Mouse (Mus musculus) ES-E14 (cell line): ENCODE measurements around the gene Kcns3. TPM values are rescaled to one million over a fixed set of nuclear protein-coding genes. Genes with fewer than 3 reads are reported as not detected.

Experiments used
- DNase-seq: peaks from one replicate; pipeline ENCODE4 v3.0.0-alpha.2; 2013; ENCODE audit warnings: low read depth, low spot score
- H3K27ac ChIP-seq: 2 replicates; pipeline ENCODE4 v1.5.1; 2012; ENCODE audit warnings: low read depth, mild to moderate bottlenecking, low read length, moderate library complexity, mixed read lengths; ENCODE audit not compliant: poor library complexity, insufficient read depth, severe bottlenecking
- H3K36me3 ChIP-seq: 2 replicates; pipeline ENCODE4 v1.6.1; 2012; ENCODE audit warnings: mild to moderate bottlenecking, low read length, moderate library complexity, mixed read lengths; ENCODE audit not compliant: control insufficient read depth, poor library complexity, insufficient read depth, severe bottlenecking
- H3K4me1 ChIP-seq, 2 experiments: fragments of 150-350 bp in 1 of 2; sonication (generic) in 1 of 2; 2 replicates each; pipeline ENCODE4 v1.6.1; 2012; ENCODE audit warnings: low read length in 2 of 2, mild to moderate bottlenecking in 1 of 2, mixed read lengths in 1 of 2; ENCODE audit not compliant: control insufficient read depth in 2 of 2, insufficient read depth in 2 of 2, poor library complexity in 1 of 2
- H3K4me3 ChIP-seq, 2 experiments: fragments of 150-350 bp in 1 of 2; sonication (generic) in 1 of 2; 2 replicates each; pipeline ENCODE4 v1.5.1; 2012; ENCODE audit warnings: low read length in 2 of 2, low read depth in 1 of 2, mild to moderate bottlenecking in 1 of 2, mixed read lengths in 1 of 2; ENCODE audit not compliant: insufficient read depth in 1 of 2, poor library complexity in 1 of 2, severe bottlenecking in 1 of 2
- H3K9ac ChIP-seq: 2 replicates; pipeline ENCODE4 v1.6.1; 2012; ENCODE audit warnings: low read depth, mild to moderate bottlenecking, low read length, mixed read lengths; ENCODE audit not compliant: poor library complexity, insufficient read depth, severe bottlenecking
- H3K9me3 ChIP-seq: fragments of 150-350 bp; sonication (generic); 2 replicates; pipeline ENCODE4 v1.6.1; 2012; ENCODE audit warnings: low read depth, mild to moderate bottlenecking, low read length; ENCODE audit not compliant: control insufficient read depth, insufficient read depth
- CHD2 ChIP-seq: IDR thresholded peaks from 2 replicates; pipeline ENCODE4 v1.6.1; 2014; ENCODE audit warnings: mild to moderate bottlenecking, low read depth, low read length, inconsistent platforms
- HCFC1 ChIP-seq: IDR thresholded peaks from 2 replicates; pipeline ENCODE4 v1.6.1; 2012; ENCODE audit warnings: low read length, inconsistent platforms, borderline replicate concordance; ENCODE audit not compliant: insufficient read depth
- MAFK ChIP-seq: IDR thresholded peaks from 2 replicates; pipeline ENCODE4 v1.6.1; 2014; ENCODE audit warnings: mild to moderate bottlenecking, low read depth, low read length, inconsistent platforms; ENCODE audit not compliant: insufficient read depth
- ZC3H11A ChIP-seq: IDR thresholded peaks from 2 replicates; pipeline ENCODE4 v1.6.1; 2012; ENCODE audit warnings: low read depth, mild to moderate bottlenecking, inconsistent platforms, low read length, borderline replicate concordance
- ZNF384 ChIP-seq: IDR thresholded peaks from 2 replicates; pipeline ENCODE4 v1.6.1; 2012; ENCODE audit warnings: low read depth, low read length, inconsistent platforms
- in situ Hi-C, 2 experiments: fragments of 600-800 bp; cut with MboI; formaldehyde crosslinking; loops; one replicate each; pipeline ENCODE4 v1.15.1; 2025; ENCODE audit warnings: low sequenced_read_pairs in 2 of 2, inconsistent platforms in 1 of 2; ENCODE audit not compliant: unreplicated experiment in 2 of 2
- total RNA-seq: library from RNA; depleted of rRNA; stranded (reverse); fragments of 300-350 nt; gene quantifications from 2 replicates; pipeline ENCODE4 v1.2.3, GENCODE M21; 2012

Gene Kcns3
- total RNA-seq, 1 experiment: 2.6 TPM

DNA sequence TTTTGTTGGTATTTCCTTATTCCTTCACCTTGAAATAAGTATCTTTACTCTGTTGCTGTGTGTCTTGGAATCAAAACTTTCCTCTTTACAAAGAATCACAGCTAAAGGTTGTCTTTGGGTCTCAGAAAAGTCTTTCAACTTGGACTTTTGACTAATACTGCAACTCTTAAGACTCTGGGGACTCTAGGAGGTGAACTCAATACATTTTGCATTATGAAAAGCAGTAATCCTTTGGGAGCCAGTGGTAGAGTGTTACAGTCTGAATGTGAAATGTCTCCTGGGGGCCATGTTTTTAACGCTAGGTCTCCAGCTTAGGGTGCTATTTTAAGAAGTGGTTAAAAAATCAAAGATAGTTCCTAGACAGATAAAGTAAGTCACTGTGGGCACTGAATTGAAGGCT, 4.3 kb upstream of the Kcns3 start:
- Histone ChIP-seq H3K9me3 (no peaks in the 10 kb centered on the region), H3K4me3 (no peak overlapping the region), H3K9ac (no peak overlapping the region), H3K27ac (no peak overlapping the region), H3K36me3 (no peaks in the 10 kb centered on the region), H3K4me1 (peaks cover 0 to 2% of the 10 kb centered on the region in 2 experiments; a peak in 1 of 4 replicates)
- in situ Hi-C loops: loop anchor here in 1 of 2 experiments (25.0 kb wide), 2 partner anchors 343 to 1568 kb away; no protein-coding TSS in a partner anchor
- TF ChIP-seq ZC3H11A: no peak
- TF ChIP-seq CHD2: no peak
- TF ChIP-seq MAFK: no peak
- TF ChIP-seq ZNF384: no peak
- TF ChIP-seq HCFC1: no peak
- no peak for DNase-seq

DNA sequence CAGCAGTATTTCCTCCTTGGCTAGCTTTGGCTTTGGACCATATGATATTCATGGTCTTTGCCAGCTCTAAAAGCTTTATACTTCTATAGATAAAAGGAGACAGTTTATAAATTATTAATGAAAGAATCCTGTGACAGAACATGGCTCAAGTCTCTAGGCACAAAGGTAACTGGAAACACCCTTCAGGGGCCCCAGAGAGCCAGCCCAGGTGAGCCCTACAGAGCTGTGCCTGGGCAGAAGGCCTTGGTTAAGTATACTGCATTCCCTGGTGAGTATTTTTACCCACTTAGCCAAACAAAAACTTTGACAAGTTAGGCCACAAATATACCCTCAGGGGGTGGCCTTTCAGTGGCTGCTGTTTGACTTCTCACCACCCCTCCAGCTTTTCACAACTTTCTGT, 2.7 kb upstream of the Kcns3 start:
- in situ Hi-C loops: loop anchor here in 1 of 2 experiments (25.0 kb wide), 2 partner anchors 341 to 1566 kb away; no protein-coding TSS in a partner anchor
- no peak for DNase-seq
- H3K36me3 ChIP-seq: no peaks in the 10 kb centered on the region

DNA sequence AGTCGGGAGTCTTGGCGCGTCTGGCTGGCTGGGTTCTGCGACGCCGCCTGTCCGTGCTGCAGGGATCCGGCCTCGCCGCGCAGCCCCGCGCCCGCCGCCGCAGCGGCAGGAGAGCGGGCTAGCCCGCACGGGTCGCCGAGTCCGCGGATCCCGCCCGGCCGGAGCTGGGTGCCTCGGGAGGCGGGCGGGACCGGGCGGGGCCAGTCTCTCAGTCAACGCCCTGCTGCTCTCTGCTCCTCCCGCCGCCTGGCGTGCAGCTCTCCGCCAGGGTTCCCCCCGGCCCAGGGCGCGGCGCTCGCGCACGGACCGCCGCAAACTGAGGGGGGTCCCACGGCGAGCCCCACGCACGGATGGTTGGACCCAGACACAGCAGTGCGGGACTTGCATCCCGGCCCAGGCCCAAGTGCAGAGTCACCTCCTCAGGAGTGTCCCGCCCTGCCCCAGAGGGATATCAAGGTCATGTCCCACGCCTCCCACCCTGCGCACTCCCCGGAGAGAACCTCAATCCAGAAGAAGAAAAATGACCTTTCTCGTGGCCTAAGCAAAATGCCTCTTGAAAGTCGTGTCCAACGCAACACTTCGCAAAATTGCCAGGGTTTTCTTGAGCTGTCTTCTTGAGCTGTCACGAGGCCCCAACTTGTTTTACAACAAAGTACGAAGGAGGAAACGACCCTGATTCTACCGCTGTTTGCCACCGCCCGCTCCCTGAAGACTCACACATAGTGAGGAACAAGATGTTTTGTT, 492 bp downstream of the Kcns3 start:
- Histone ChIP-seq H3K4me3 (peak overlapping the region; percentile 69 to 83), H3K36me3 (no peaks in the 10 kb centered on the region), H3K27ac (no peak overlapping the region), H3K9ac (peak overlapping the region; percentile 63), H3K9me3 (no peaks in the 10 kb centered on the region), H3K4me1 (peaks cover 2 to 6% of the 10 kb centered on the region in 2 experiments; a peak in 1 of 4 replicates)
- in situ Hi-C loops: loop anchor here in 1 of 2 experiments (25.0 kb wide), 2 partner anchors 338 to 1563 kb away; no protein-coding TSS in a partner anchor
- no peak for TF ChIP-seq MAFK
- no peak for TF ChIP-seq CHD2
- DNase-seq: peak; percentile 28

More for the DNA sequence above, 2.7 kb upstream of the Kcns3 start:
- TF ChIP-seq ZC3H11A (no peak), CHD2 (no peak), MAFK (no peak), HCFC1 (no peak), ZNF384 (no peak)
- Histone ChIP-seq H3K9ac (no peak overlapping the region), H3K4me1 (peaks cover 1 to 2% of the 10 kb centered on the region in 2 experiments; a peak in 1 of 4 replicates), H3K4me3 (no peak overlapping the region), H3K27ac (no peak overlapping the region), H3K9me3 (no peaks in the 10 kb centered on the region)

DNA sequence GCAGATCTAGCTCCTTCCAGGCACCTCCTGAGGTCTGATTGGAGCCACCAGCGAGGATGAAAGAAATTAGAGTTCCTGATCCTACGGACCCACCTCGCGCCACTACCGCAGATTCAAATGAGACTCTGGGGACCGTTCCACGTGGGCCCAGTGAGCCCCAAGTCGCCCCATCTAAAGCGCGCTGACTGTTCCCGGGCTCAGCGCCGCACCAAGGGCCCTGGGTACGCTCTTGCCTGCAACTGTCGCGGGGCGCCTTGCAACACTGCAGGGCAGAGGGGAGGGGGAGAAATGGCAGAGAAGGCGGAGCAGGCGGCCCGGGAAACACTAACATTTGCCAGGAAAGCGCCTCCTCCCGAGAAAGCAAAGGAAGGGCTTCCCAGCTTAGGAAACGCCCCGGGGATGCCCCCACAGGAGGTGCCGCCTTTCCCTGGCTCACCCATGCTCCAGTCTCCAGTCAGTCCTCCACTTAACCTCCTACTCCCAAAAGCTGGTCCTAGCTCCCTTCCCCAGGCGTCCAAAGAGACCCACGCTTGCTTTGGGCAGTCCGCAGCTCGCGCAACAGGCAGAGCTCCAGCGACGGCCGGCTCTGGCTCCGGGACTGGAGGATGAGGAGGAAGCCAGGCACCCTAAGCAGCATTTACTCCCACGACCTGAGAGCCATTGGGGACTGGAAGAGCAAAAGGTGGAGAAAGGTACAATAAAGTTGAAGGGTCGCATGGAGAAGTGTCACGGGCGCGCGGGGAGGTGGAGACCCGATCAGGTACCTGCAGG, 1.2 kb downstream of the Kcns3 start:
- H3K9me3 ChIP-seq: no peaks in the 10 kb centered on the region
- H3K27ac ChIP-seq: no peak overlapping the region
- no peaks in the 10 kb centered on the region for H3K36me3 ChIP-seq
- peak; percentile 66 for DNase-seq
- peak overlapping the region; percentile 69 to 83 for H3K4me3 ChIP-seq
- H3K9ac ChIP-seq: peak overlapping the region; percentile 63
- peaks cover 2 to 6% of the 10 kb centered on the region in 2 experiments; a peak in 1 of 4 replicates for H3K4me1 ChIP-seq
- TF ChIP-seq ZC3H11A (no peak), CHD2 (no peak), HCFC1 (no peak), MAFK (no peak), ZNF384 (no peak)
- in situ Hi-C loops: loop anchor here in 1 of 2 experiments (25.0 kb wide), 2 partner anchors 337 to 1562 kb away; no protein-coding TSS in a partner anchor
